Mouse (Mus musculus) liver, embryonic 14.5 days (tissue): ENCODE measurements at regions not wholly inside any gene's neighbourhood (a gene's known extent, or its start where the extent isn't known, plus 50 kb on each side); places are given as distances from the start of the nearest gene placed in this dataset.

ENCODE experiments used
- ATAC-seq: fragments of 200-750 bp; cut with Nextera tagmentation; 2 replicates; pipeline ENCODE4 v1.8.0; 2017; ENCODE audit warnings: moderate number of reproducible peaks, mild to moderate bottlenecking, moderate library complexity; ENCODE audit not compliant: insufficient read depth
- DNase-seq, 3 experiments: peaks; one replicate each; pipeline ENCODE4 v3.0.0-alpha.2; 2012 to 2013; ENCODE audit warnings: low read depth in 3 of 3, low spot score in 3 of 3
- H3K27ac ChIP-seq: fragments of 300-500 bp; sonication (generic); 2 replicates; pipeline ENCODE4 v1.5.1; 2014; ENCODE audit warnings: moderate library complexity, mild to moderate bottlenecking, control low read depth, inconsistent platforms
- H3K27me3 ChIP-seq: fragments of 300-500 bp; sonication (generic); 2 replicates; pipeline ENCODE4 v1.6.1; 2014; ENCODE audit warnings: mild to moderate bottlenecking, low read length, moderate library complexity; ENCODE audit not compliant: control insufficient read depth, insufficient read depth
- H3K36me3 ChIP-seq: fragments of 300-500 bp; sonication (generic); replicated peaks from 2 replicates; pipeline ENCODE4 v1.6.1; 2014; ENCODE audit warnings: low read depth; ENCODE audit not compliant: control insufficient read depth, insufficient read depth
- H3K4me1 ChIP-seq, 2 experiments: fragments of 200-500 bp in 1 of 2; fragments of 300-500 bp in 1 of 2; sonication (generic) in 1 of 2; replicated peaks; 2 replicates each; pipeline ENCODE4 v1.6.1; 2012 to 2014; ENCODE audit warnings: antibody characterized with exemption in 1 of 2, inconsistent platforms in 1 of 2, low read length in 1 of 2; ENCODE audit not compliant: control insufficient read depth in 2 of 2, insufficient read depth in 2 of 2
- H3K4me2 ChIP-seq: fragments of 300-500 bp; sonication (generic); 2 replicates; pipeline ENCODE4 v1.6.1; 2014; ENCODE audit warnings: low read depth, mild to moderate bottlenecking, control low read depth, moderate library complexity
- H3K4me3 ChIP-seq, 2 experiments: fragments of 200-500 bp in 1 of 2; fragments of 300-500 bp in 1 of 2; sonication (generic) in 1 of 2; 2 replicates each; pipeline ENCODE4 v1.5.1; 2012 to 2014; ENCODE audit warnings: low read depth in 2 of 2, low read length in 2 of 2, mild to moderate bottlenecking in 2 of 2, control low read depth in 1 of 2, inconsistent platforms in 1 of 2, moderate library complexity in 1 of 2; ENCODE audit not compliant: insufficient read depth in 1 of 2
- H3K9ac ChIP-seq: fragments of 300-500 bp; sonication (generic); replicated peaks from 2 replicates; pipeline ENCODE4 v1.6.1; 2014; ENCODE audit warnings: mild to moderate bottlenecking, control low read depth, moderate library complexity
- H3K9me3 ChIP-seq: fragments of 300-500 bp; sonication (generic); 2 replicates; pipeline ENCODE4 v1.6.1; 2016; ENCODE audit warnings: low read length, mixed read lengths; ENCODE audit not compliant: control insufficient read depth
- CTCF ChIP-seq: IDR thresholded peaks from 2 replicates; pipeline ENCODE4 v1.5.1; 2016; ENCODE audit warnings: antibody characterized with exemption, low read depth, control low read depth
- EP300 ChIP-seq: IDR thresholded peaks from 2 replicates; pipeline ENCODE4 v1.6.1; 2016; ENCODE audit warnings: antibody characterized with exemption, low read depth
- WGBS: fragments of 180-500 bp; shearing (Covaris S2); extraction: QIAGEN DNeasy Blood & Tissue Kit; methylation state at CpG from one replicate; pipeline ENCODE4 v1.1.7; 2014; ENCODE audit not compliant: insufficient replicate concordance; 5-methylcytosine and 5-hydroxymethylcytosine counted together

DNA sequence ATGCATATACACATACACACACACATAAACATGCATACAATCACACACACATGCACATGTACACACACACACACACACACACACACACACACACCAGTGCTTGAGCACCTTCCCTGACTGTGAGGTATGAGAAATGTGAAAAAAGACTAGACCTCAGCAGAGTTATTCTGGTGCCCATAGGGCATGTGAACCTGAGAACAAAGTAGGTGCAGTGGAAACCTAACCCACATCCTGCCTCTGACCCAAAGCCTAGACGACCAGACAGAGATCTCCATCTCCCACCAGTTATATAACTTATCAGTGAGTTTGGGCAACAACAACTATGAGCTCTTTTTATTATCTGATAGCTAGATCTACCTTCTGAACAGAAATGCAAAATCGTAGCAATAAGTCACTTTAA lies 69.8 kb upstream of the Kcna3 start:
- H3K4me2 ChIP-seq = no peak overlapping the region
- TF ChIP-seq EP300 (no peak), CTCF (no peak)
- no peaks in the 10 kb centered on the region for H3K27me3 ChIP-seq
- ATAC-seq (no peak), DNase-seq (no peak)
- no peak overlapping the region for H3K4me3 ChIP-seq
- H3K27ac ChIP-seq = no peak overlapping the region
- 36% methylated on average over 2 of the region's 2 CpGs for WGBS
- H3K9ac ChIP-seq = no peak overlapping the region
- no peaks in the 10 kb centered on the region for H3K4me1 ChIP-seq
- no peaks in the 10 kb centered on the region for H3K36me3 ChIP-seq
- no peaks in the 10 kb centered on the region for H3K9me3 ChIP-seq

DNA sequence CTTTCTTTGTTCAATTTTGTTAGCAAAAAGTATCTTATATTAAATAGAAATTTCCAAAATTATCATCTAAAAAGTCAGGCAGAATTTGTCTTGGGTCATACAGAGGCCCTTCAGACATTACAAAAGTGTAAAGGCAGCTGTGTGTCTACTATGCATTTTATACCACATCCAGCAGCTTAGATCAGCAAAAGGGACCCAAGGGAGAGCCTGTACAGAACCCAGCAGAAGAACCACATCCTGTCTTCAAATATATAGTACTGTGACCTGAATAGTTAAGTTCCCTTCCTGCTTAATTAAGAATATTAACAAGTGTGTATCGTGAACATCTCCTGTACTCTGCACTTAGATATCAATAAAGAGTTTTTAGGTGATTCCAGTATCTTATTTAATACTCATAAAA lies 68.5 kb upstream of the Kcna3 start:
- H3K27me3 ChIP-seq = no peaks in the 10 kb centered on the region
- no peak for TF ChIP-seq EP300
- no peak for TF ChIP-seq CTCF
- no peak overlapping the region for H3K9ac ChIP-seq
- no peaks in the 10 kb centered on the region for H3K9me3 ChIP-seq
- ATAC-seq (no peak), DNase-seq (no peak)
- no peak overlapping the region for H3K4me3 ChIP-seq
- H3K4me2 ChIP-seq = no peak overlapping the region
- H3K36me3 ChIP-seq = no peaks in the 10 kb centered on the region
- 55% methylated on average over 1 of the region's 1 CpGs for WGBS
- no peaks in the 10 kb centered on the region for H3K4me1 ChIP-seq
- H3K27ac ChIP-seq = no peak overlapping the region

DNA sequence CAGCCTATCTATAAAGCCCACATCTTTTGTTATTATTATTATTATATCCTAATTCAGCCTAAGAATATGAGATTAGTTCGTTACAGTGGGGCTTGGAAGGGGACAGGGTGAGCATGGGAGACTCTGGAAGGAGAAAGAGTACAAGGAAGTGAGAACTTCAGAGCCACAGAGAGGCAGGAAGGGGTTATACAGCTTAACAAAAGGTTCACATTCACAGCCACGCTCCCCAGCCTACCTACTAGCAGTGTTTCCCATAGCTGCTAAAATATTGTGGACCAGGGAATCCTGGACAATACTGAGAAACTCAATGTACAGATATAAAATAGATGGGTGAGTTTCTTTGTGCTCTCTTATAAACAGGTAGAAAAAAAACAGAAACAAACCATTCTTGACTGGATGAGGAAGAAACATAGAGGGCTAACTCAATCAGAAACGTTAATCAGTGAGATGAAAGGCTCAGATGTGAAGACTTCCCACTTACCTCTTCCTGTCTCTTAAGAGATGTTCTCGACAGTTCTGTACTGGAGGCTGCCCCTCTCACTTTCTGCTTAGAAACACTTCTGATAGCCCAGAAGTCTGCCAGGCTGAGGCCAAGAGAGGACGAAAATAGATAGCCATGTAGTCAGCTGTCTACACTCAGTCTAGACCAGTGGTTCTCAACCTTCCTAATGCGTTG lies 61.7 kb upstream of the Kcna3 start:
- 28% methylated on average over 6 of the region's 6 CpGs for WGBS
- H3K4me3 ChIP-seq = no peak overlapping the region
- ATAC-seq = no peak

DNA sequence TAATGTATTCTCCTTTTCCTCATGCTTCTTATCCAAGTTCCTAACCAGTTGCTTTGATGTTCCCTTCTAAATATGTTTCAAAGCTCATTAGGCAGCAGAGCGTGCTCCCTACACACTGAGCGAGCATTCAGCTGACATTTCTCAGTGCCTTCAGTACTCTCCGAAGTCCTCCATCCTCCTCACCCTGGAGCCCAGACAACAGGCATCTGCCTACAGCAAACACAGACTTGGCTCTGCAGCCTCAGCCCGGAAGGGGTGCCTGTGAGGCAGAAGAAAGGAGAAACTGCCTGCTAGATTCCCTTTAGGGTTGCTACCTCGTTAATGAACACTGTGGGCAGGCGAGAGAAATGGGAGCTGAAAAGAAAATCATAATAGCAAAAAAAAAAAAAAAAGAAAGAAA lies 57.2 kb upstream of the Kcna3 start:
- Histone ChIP-seq H3K9ac (no peak overlapping the region), H3K27ac (no peak overlapping the region), H3K36me3 (no peaks in the 10 kb centered on the region), H3K4me3 (no peak overlapping the region), H3K9me3 (no peaks in the 10 kb centered on the region), H3K4me2 (no peak overlapping the region), H3K27me3 (no peaks in the 10 kb centered on the region), H3K4me1 (no peaks in the 10 kb centered on the region)
- DNase-seq (no peak), ATAC-seq (no peak)
- TF ChIP-seq CTCF (no peak), EP300 (no peak)
- 63% methylated on average over 6 of the region's 6 CpGs for WGBS

More for the DNA sequence above, 61.7 kb upstream of the Kcna3 start:
- H3K27ac ChIP-seq = no peak overlapping the region
- H3K9me3 ChIP-seq = no peaks in the 10 kb centered on the region
- no peaks in the 10 kb centered on the region for H3K36me3 ChIP-seq
- no peak overlapping the region for H3K9ac ChIP-seq
- DNase-seq = no peak
- H3K4me2 ChIP-seq = no peak overlapping the region
- TF ChIP-seq EP300 (no peak), CTCF (no peak)
- H3K4me1 ChIP-seq = no peaks in the 10 kb centered on the region
- no peaks in the 10 kb centered on the region for H3K27me3 ChIP-seq

DNA sequence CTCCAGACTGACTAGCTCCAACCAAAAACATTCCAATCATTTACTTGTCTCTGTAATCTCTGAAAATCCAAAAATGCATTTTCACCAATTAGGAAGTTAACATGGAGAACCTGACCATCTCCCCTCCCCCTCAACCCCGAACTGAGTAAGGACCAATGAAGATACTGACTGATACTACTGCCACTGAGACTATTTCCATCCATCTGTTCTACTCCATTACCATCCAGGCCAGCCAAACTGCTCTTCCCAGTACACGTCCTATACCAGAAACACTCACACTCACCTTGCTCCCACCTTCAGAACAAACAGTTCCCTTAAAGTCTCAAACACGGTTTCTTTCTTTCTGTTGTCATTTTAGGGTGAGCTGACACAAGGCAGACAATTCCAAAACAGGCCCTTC lies 55.1 kb upstream of the Kcna3 start:
- no peak for ATAC-seq
- H3K27ac ChIP-seq = no peak overlapping the region
- H3K4me3 ChIP-seq = no peak overlapping the region
- no peak for DNase-seq
- no peaks in the 10 kb centered on the region for H3K36me3 ChIP-seq
- no peak overlapping the region for H3K4me2 ChIP-seq
- H3K9ac ChIP-seq = no peak overlapping the region
- TF ChIP-seq EP300 (no peak), CTCF (no peak)
- 36% methylated on average over 3 of the region's 3 CpGs for WGBS
- H3K27me3 ChIP-seq = no peaks in the 10 kb centered on the region
- H3K4me1 ChIP-seq = no peaks in the 10 kb centered on the region
- H3K9me3 ChIP-seq = no peaks in the 10 kb centered on the region
